Mouse (Mus musculus) retina, adult 2 months (tissue): ENCODE measurements around the gene Camta1.

ENCODE experiments used
- DNase-seq: peaks from one replicate; pipeline ENCODE4 v3.0.0-alpha.2; 2012; ENCODE audit warnings: low read depth, low spot score

Gene Camta1

GRCm38 (mm10) chr4:151738875-151739274, 122.8 kb downstream of the Camta1 start:
- no peak for DNase-seq

- no peak for DNase-seq
Observed at GRCm38 (mm10) chr4:151738280-151738679, 123.4 kb downstream of the Camta1 start.

- DNase-seq, result no peak
Observed at GRCm38 (mm10) chr4:151732668-151733067, 129.0 kb downstream of the Camta1 start.

DNA sequence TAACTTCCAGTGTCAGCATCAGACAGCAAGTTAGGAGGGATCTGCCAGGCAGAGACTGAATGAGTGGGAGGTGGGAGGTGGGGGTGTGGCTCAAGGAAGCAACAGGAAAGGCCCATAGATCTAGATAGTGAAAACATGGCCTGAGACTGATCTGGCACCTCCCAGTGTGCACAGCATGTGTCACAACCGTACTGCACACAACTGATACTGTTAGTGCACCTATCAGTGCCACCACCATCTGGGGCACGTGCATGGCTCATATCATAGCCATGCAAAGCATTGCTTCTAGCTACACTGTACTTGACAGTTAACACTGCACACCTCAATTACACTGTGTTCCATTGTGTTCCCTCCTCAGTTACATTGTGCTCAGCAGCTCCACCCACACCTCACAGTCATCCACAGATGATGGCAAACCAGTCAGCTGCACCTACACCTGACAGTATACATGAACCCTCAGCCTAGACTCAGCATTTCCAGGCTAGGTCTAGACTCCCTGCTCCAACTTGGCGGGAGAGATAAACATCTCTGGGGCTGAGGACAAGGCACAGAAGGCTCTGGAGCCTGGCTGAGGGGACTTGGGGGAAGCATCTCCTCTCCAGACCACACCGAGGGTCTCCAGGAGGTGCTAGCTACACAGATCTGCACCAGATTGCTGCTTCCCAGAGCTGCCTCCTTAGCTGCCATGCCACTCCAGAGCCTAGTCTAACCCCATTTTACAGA, 131.5 kb downstream of the Camta1 start:
- DNase-seq, result no peak

- DNase-seq, result no peak
Observed at GRCm38 (mm10) chr4:151729116-151729515, 132.6 kb downstream of the Camta1 start.

DNA sequence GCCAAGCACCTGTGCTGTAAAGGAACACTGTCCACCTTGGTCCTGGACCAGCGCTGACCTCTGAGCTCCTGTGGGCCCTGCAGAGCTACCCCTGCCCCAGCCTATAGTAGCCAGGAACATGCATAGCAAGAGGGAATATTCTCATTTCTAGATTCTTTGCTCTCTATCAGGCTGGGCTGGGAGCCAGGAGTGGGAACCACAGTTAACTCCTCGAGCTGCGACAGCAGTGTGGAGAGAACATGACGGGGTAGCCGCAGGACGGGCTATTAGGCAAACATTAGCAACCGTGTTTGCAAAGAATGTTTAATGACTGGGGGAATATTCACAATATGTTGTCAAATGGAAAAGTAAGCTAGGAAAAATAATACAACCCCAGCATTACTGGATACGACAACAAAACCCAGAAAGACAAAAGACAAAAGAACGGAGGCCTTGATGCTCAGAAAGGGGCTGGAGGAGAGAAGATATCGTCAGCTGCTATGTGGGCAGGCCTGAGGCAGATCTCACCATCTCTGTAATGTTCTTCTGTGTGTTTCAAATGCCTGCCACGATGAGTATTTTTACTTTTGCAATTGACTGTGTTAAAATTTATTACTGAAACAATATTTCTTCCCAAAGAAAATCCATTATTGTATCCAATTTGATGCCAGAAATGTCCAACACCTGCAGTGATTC, 133.1 kb downstream of the Camta1 start:
- no peak for DNase-seq

- no peak for DNase-seq
Observed at GRCm38 (mm10) chr4:151726396-151726795, 135.3 kb downstream of the Camta1 start.

- no peak for DNase-seq
Observed at GRCm38 (mm10) chr4:151724897-151725296, 136.8 kb downstream of the Camta1 start.

GRCm38 (mm10) chr4:151720722-151721467, 140.8 kb downstream of the Camta1 start:
- no peak for DNase-seq

- no peak for DNase-seq
Observed at GRCm38 (mm10) chr4:151718866-151719475, 142.7 kb downstream of the Camta1 start.

DNA sequence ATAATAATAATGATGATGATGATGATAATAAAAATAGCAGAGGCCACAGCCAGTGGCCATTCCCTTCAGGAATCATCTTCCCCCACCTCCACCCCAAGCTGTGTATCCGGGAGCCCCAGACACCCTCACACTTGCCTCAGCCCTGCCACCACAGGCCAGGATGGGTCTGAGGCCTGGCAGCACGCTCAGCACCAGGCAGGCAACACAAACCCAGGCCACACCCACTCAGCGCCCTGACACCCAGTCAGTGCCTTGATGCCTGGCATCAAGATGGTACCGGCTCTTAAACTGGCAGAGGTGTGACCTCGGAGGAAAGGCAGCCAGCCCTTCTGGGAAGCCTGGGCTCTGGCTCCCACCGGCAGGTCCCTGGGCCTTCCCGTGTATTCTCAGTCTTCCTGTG, 143.8 kb downstream of the Camta1 start:
- no peak for DNase-seq

DNA sequence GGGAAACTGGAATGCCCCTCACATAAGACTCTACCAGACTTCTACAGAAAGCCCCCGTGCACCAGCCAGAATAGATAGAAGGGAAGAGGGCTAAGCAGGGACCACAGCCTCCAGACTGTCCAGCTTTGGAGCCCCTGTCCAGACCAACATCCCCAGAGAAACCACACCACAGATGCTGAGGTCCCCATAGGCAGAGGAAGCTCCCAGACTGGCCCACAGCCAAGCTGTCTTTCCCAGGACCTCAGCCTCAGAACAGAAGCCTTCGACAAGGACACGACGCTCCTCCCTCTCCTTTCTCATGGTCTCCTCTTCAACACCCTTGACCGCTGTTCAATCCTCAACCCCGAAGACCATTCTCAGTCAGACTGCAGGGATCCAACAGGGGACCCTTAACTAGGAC, 148.0 kb downstream of the Camta1 start:
- DNase-seq, result no peak

DNA sequence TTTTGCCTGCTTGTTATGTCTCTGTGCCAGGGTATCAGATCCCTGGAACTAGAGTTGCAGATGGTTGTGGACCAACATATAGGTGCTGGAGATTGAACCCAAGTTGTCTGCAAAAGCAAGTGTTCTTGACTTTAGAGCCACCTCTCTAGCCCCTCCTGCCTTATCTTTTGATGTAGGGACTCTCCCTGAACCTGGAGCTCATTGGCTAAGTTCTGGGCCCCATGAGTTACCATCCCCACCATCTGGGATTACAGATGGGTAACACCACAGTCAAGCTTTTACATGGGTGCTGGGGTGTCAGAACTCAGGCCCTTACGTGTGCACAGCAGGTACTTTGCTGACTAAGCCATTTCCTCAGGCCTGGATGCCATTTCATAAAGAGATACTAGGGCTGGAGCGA, 150.3 kb downstream of the Camta1 start:
- no peak for DNase-seq

DNA sequence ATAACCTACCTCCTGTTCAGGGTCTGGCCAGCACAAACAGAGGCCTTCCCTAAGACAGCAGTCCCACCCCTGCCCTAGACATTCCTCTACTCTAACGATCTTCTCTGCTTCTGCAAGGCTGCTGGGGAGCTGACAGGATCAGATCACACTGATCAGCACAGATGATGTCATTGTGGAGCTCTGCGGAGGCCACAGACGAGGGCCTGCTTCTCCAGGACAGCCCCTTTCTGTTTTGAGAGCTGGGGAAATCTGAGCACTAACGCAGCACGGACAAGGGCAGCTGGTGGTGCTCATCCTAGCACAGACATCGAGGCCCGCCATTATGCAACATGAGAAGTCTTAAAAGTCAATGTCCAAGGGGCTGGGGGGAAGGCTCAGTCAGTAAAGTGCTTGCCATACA, 151.2 kb downstream of the Camta1 start:
- no peak for DNase-seq

- DNase-seq, result no peak
Observed at GRCm38 (mm10) chr4:151709269-151709668, 152.4 kb downstream of the Camta1 start.

- DNase-seq, result no peak
Observed at GRCm38 (mm10) chr4:151703069-151703735, 158.5 kb downstream of the Camta1 start.

DNA sequence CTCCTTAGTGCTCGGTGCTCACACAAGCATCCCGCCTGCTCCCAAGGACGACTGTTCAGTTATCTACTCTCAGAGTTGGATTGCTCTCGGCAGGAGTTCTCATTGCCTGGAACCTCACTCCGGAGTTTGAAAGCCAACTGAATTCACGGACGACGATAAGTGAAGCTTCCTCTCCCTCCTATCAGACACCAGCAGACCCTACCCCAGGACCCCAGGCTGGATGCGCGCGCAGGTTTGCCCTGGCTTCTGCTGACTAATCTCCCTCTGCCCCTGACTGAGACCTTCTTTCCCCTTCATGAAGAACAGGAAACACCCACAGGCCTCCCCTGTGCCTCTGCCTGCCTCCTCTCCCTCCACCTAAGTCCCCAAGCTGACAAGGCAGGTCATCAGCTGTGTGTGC, 159.2 kb downstream of the Camta1 start:
- DNase-seq, result no peak

- DNase-seq, result no peak
Observed at GRCm38 (mm10) chr4:151695984-151696383, 165.7 kb downstream of the Camta1 start.

- no peak for DNase-seq
Observed at GRCm38 (mm10) chr4:151694531-151694930, 167.1 kb downstream of the Camta1 start.

DNA sequence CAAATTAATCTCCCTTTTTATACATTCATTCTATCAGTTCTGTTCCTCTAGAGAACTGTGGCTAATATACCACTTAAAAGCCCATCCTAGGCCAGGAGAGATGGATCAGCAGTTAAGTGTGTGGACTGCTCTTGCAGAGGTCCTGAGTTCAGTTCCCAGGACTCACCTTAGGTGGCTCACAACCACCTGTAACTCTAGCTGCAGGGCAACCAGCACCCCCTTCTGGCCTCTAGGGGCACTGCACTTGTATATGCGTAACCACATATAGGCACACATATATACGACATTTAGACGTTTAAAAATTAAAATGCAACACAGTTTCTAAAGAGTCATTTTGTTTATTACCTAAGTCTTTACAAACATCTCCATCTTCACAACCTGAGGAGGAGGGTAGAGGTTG, 167.6 kb downstream of the Camta1 start:
- no peak for DNase-seq

GRCm38 (mm10) chr4:151690041-151690440, 171.6 kb downstream of the Camta1 start:
- no peak for DNase-seq

DNA sequence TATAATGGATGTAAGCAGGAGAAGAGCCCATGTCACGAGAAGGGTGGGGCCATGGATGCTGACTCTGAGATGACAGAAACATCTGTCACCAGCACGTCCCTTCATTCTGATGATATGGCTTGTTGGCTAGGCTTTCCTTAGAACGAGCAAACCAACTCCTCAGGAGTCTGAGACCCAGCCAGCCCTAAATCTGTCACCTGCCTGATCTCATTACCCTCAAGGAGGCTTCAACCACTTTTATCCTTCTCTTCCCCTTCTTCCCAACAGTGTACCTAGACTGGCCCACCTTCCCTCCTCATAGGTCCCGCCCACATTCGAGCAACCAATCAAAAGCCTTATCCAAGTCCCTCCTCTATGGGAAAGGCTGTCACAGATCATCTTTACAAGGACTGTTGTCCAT, 173.5 kb downstream of the Camta1 start:
- DNase-seq, result no peak
